15 mouse cellular contexts compared by ENCODE assay signal in the genomic region with DNA sequence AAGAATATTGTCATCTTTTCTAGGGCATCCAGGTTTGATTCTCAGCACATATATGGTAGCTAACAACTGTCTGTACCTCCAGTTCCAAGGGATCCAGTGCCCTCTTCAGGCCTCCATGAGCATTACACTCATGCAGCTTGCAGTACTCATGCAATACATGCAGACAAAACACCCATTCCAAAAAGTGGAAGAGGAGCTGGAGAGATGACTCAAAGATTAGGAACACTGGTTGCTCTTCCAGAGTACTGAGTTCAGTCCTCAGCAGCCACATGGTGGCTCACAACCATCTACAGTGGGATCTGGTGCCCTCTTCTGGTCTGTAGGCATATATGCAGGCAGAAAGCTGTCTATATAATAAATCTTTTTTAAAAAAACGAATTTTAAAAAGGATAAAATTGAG. TPM values are rescaled to one million over a fixed set of nuclear protein-coding genes. Genes with fewer than 3 reads are reported as not detected.
DNase-seq lines count a peak whose midpoint lies in the region; TF ChIP-seq lines count a peak whose summit lies in the region.
"Had no signal": no experiment of that assay in that cellular context is flagged by ENCODE, and none has a peak within 500 bp of the region (broad histone marks: within the 10 kb centered on the region; RNA-seq: fewer than 3 reads in every experiment).

No protein-coding gene starts in this region.

- no peak for TF ChIP-seq CTCF in testis, adult 2 months (IDR thresholded peaks at IDR 0.05; ENCODE audit: control insufficient read depth, insufficient read depth, insufficient replicate concordance, low read depth, low read length)
- peak; percentile 26; the same call in 1 of the 2 replicates for TF ChIP-seq CTCF in bone marrow macrophage, adult 2 months (IDR thresholded peaks at IDR 0.05; ENCODE audit: low read depth, low read length)

- no peaks in the 10 kb centered on the region for H3K27me3 ChIP-seq in testis, adult 2 months (ENCODE audit: control insufficient read depth, insufficient read depth, low read length)

- no peaks in the 10 kb centered on the region for H3K36me3 ChIP-seq in testis, adult 2 months (ENCODE audit: control insufficient read depth, insufficient read depth, low read length)
- H3K36me3 ChIP-seq: hindbrain, embryonic 10.5 days; limb, embryonic 10.5 days had no signal

- H3K4me1 ChIP-seq in testis, adult 2 months (ENCODE audit: control insufficient read depth, insufficient read depth, low read length), result no peaks in the 10 kb centered on the region
- H3K4me1 ChIP-seq in bone marrow macrophage, adult 2 months (ENCODE audit: control insufficient read depth, insufficient read depth, low read length), result peaks cover under 1% of the 10 kb centered on the region; the same call in 1 of the 2 replicates
- H3K4me1 ChIP-seq: limb, embryonic 10.5 days had no signal

- H3K4me3 ChIP-seq in testis, adult 2 months (ENCODE audit: control insufficient read depth, low read depth, low read length), result peak overlapping the region; percentile 49; the same call in 1 of the 2 replicates
- no peak overlapping the region for H3K4me3 ChIP-seq in bone marrow macrophage, adult 2 months (ENCODE audit: insufficient read depth, low read length)
- H3K4me3 ChIP-seq: erythroblast, embryonic 14.5 days; hindbrain, embryonic 10.5 days; limb, embryonic 10.5 days had no signal

- no peak overlapping the region for H3K27ac ChIP-seq in testis, adult 2 months (ENCODE audit: control insufficient read depth, insufficient read depth, low read depth, low read length)
- H3K27ac ChIP-seq in bone marrow macrophage, adult 2 months (ENCODE audit: insufficient read depth, low read depth, low read length), result no peak overlapping the region
- H3K27ac ChIP-seq: hindbrain, embryonic 10.5 days; limb, embryonic 10.5 days had no signal

- no peak for DNase-seq in testis, postnatal 14 days (ENCODE audit: low spot score)
- peak; percentile 65 for DNase-seq in ES-CJ7 (ENCODE audit: low read depth, low spot score)
- peak; percentile 16 for DNase-seq in thymus, postnatal 4 days
- no peak for DNase-seq in adrenal gland, postnatal 14 days
- DNase-seq in gastrocnemius, postnatal 4 days (ENCODE audit: low spot score in 2 of 2), result no peak
- DNase-seq: adrenal gland, postnatal 25 days; cerebellum, postnatal 10 days; gastrocnemius, postnatal 36 days; kidney, postnatal 25 days; lung, postnatal 36 days had no signal

- no peak for TF ChIP-seq POLR2A in testis, adult 2 months (IDR thresholded peaks at IDR 0.05; ENCODE audit: control insufficient read depth, low read depth, low read length)
- no peak for TF ChIP-seq POLR2A in bone marrow macrophage, adult 2 months (IDR thresholded peaks at IDR 0.05; ENCODE audit: borderline replicate concordance, low read depth, low read length)

RNA-seq across cellular contexts. Expression of gene Slc39a10, which starts 21.7 kb away (rescaled TPM):
- 23.1 and 25.8 TPM in 2 replicates for polyA plus RNA-seq in testis, adult 2 months (2012; rRNA removed)
- polyA plus RNA-seq in bone marrow macrophage, adult 2 months (2012; ENCODE audit: insufficient read depth, insufficient read length, missing spikeins), result 13.8 and 15.4 TPM in 2 replicates
- total RNA-seq in adrenal gland, postnatal 14 days (2021), result 18.6 and 19.3 TPM in 2 replicates
- total RNA-seq in gastrocnemius, postnatal 4 days (2021), result 10 to 100 TPM; 14.5 to 16.7 TPM

Comparison
In these comparisons a context has a peak if more than half of its experiments do, and no peak if none do; other contexts are left out.
1. DNase-seq: peak in ES-CJ7 (single experiment) and thymus, postnatal 4 days (single experiment); none in testis, postnatal 14 days (single experiment), adrenal gland, postnatal 14 days (single experiment) and gastrocnemius, postnatal 4 days (0 of 2).